Mouse (Mus musculus) gastrocnemius, postnatal 36 days (tissue): ENCODE measurements around the gene Igfl3. TPM values are rescaled to one million over a fixed set of nuclear protein-coding genes. Genes with fewer than 3 reads are reported as not detected.

Source experiments
- DNase-seq, 2 experiments: peaks; one replicate each; pipeline ENCODE4 v3.0.0; 2022
- intact Hi-C: fragments of 180-260 bp; cut with DNase I; formaldehyde crosslinking; loops from one replicate; pipeline ENCODE4 v1.15.1; 2025
- long read RNA-seq, 2 experiments: library from polyadenylated mRNA; stranded (forward); transcript quantifications; one replicate each; pipeline ENCODE4 v2.0.0; 2021
- total RNA-seq, 2 experiments: library from RNA; stranded (reverse); gene quantifications; 2 replicates each; pipeline ENCODE4 v1.2.3; 2021

Gene Igfl3
- total RNA-seq = not detected
- long read RNA-seq, experiment 1 = 0 reads
- long read RNA-seq, experiment 2 = 0 reads

DNA sequence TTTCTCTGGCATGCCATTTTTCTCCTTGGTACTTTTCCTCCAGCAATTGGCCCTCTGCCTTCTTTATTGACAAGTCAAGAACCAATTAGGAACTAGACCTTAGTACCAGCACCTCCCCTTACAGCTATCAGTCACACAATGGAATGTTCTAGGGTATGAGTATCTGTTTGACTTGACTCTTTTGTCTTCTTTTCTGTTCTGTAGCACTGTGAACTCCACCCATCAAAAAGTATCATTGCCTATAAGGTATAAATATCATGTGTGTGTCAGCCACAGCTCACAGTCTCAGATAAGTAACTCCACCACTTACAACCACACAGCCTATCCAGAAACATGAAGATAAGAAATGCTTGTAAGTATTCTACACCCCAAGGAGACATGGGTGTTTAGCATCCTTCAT is at the start of gene Igfl3:
Gene Igfl3, plus strand, starts transcription at position 301 of the 400 bp plus-strand sequence.
- no peak for DNase-seq
- intact Hi-C loops = no loop called here

DNA sequence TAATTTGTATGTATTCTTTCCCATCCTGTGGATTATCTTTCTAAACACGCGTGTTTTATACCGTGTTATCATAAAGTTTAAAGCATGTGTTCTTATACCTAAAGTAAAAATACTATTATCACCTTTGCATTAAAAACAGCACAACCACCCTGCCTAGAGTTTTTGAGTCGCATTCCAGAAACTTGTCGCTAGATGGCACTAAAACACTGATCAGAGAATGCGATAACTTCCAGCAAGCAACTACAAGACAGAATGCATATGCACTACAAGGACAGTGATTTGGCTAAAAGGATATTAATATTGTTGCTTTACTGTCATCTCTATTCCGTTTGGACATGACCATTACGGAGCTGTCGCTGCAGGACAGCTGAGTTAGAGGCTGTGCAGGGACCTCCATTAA is 34.6 kb downstream of the Igfl3 start:
- intact Hi-C loops = no loop called here
- no peak for DNase-seq

DNA sequence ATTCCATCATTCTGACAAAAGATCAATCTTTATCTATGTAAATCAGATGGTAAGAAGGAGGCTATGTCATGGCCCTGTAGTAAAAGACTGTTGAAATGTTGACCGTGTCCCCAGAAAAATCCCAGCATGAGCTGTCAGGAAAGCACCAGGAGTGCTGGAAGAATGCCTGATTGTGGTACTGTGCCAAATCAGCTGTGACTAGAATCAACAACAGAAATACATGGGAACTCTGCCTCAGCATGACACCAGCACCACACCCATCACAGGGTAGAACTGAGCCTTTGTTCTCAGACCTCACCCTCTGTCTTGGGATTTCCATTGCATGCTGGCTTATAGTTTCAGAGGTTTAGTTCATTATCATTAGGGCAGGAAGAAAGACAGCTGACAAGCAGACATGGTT is 38.4 kb downstream of the Igfl3 start:
- intact Hi-C loops = no loop called here

More for the DNA sequence above, 38.4 kb downstream of the Igfl3 start:
- no peak for DNase-seq

Other genes starting within 250 kb of the Igfl3 start
- gene Ceacam11, start 204.4 kb upstream of the Igfl3 start, total RNA-seq = not detected
- gene Ceacam13, start 166.6 kb upstream of the Igfl3 start, total RNA-seq = not detected
- not detected for gene Ceacam12, start 110.6 kb upstream of the Igfl3 start, total RNA-seq
- gene Mill1, start 68.9 kb downstream of the Igfl3 start, total RNA-seq = not detected
- gene Psg18, start 178.5 kb downstream of the Igfl3 start, total RNA-seq = not detected